Mouse (Mus musculus): ENCODE measurements around the gene Znhit3. TPM values are rescaled to one million over a fixed set of nuclear protein-coding genes. Genes with fewer than 3 reads are reported as not detected.
A peak's percentile ranks its signal among the peaks of the same experiment; 100 is the strongest.

The Znhit3 gene
- polyA plus RNA-seq, 1 experiment, result 0.40 TPM

DNA sequence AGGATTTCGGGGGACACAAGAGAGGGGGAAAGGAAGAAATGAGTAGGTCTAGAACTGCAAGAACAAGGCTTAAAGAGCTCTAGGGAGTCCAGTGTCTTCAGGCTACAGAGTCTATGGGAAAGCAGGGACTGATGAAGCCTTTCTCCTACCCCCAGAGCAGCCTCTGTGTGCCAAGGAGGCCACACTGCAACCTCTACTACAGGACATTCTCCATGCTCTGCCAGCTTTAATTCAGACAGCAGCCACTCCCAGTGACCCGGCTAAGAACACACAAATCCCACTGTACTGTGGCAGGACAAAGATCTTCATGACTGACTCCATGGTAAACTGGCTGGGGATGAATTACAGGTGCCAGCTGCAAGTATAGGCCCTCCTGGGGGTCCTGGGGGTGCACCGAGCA is 9.1 kb downstream of the Znhit3 start:
- no peak for TF ChIP-seq FLI1 (IDR thresholded peaks at IDR 0.05; ENCODE audit: low read length)
- no peak for TF ChIP-seq GATA1 (IDR thresholded peaks at IDR 0.05; ENCODE audit: borderline replicate concordance, low read length)
- Histone ChIP-seq H3K4me1 (peaks cover 18% of the 10 kb centered on the region), H3K9me3 (no peaks in the 10 kb centered on the region), H3K36me3 (replicated peaks; ENCODE audit: low read length) (peaks cover 84% of the 10 kb centered on the region), H3K4me3 (replicated peaks) (no peak overlapping the region), H3K27me3 (replicated peaks) (no peaks in the 10 kb centered on the region)

DNA sequence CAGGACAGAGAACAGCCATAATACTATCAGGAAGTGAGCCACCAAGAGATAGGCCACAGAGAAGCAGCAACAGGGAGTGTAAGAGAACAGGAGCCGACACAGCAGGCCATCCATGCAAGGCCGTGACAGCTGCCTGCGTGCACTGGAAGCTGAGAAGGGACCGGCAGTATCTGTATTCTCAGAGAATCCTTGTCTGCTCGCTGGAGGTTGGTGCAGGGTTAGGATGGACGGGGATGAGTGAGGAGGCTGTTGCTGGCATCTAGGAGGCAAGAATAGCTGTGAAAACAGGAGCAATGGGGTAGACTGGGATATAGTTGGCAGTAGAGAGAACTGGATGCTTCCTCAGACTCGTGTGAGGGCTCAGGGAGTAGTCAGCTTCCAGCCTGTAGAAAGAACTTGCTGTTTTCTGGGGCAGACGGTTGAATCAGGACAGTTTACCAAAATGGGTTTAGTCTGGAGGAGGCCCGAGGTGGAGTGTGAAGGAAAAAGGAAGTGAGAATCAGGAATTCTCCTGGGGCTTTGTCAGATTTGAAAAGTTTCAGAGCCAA is 11.5 kb downstream of the Znhit3 start:
- Histone ChIP-seq H3K27me3 (replicated peaks) (no peaks in the 10 kb centered on the region), H3K4me3 (replicated peaks) (peak overlapping the region; percentile 29), H3K9me3 (no peaks in the 10 kb centered on the region), H3K36me3 (replicated peaks; ENCODE audit: low read length) (peaks cover 86% of the 10 kb centered on the region), H3K4me1 (peaks cover 38% of the 10 kb centered on the region)
- TF ChIP-seq FLI1 (IDR thresholded peaks at IDR 0.05; ENCODE audit: low read length), result no peak
- no peak for TF ChIP-seq GATA1 (IDR thresholded peaks at IDR 0.05; ENCODE audit: borderline replicate concordance, low read length)

DNA sequence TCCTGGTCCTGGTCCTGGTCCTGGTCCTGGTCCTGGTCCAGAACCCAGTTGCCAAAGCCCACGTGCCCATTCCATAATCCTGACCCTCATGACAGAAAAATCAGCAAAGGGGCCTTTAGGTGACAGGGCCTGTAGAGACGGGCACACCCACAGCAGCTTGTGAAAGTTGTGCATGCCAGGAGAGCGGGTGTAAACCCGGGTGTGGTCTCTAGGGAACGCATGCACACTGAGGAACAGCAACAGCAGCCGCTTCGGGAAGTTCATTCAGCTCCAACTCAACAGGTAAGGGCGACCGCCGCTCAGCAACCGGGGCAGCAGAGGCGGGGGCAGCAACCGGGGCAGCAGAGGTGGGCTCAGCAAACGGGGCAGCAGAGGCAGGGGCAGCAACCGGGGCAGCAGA is 23.1 kb downstream of the Znhit3 start:
- H3K27me3 ChIP-seq (replicated peaks), result no peaks in the 10 kb centered on the region
- H3K9me3 ChIP-seq, result no peaks in the 10 kb centered on the region
- no peak overlapping the region for H3K4me3 ChIP-seq (replicated peaks)
- TF ChIP-seq FLI1 (IDR thresholded peaks at IDR 0.05; ENCODE audit: low read length) (no peak), GATA1 (IDR thresholded peaks at IDR 0.05; ENCODE audit: borderline replicate concordance, low read length) (no peak)
- peaks cover 19% of the 10 kb centered on the region for H3K4me1 ChIP-seq
- peaks cover 69% of the 10 kb centered on the region for H3K36me3 ChIP-seq (replicated peaks; ENCODE audit: low read length)

DNA sequence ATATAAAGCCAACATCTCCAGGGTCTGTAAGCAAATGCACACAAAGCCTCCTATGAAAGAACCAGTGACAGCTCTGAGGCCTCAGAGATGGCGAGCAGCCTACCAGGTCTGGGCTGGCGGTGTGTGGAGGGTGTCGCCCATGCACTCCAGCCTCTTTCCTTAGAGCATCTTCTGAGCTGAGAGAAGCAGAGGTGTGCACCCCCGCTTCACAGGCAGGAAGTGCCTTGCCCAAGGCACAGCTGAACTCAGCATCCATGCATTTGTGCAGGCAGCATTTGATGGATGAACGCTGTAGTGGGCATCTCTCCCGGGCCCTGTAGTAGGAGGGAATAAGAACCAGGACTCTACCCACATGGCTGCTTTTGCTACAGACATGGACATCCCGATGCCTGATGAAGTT is 24.5 kb downstream of the Znhit3 start:
- Histone ChIP-seq H3K27me3 (replicated peaks) (no peaks in the 10 kb centered on the region), H3K36me3 (replicated peaks; ENCODE audit: low read length) (peaks cover 64% of the 10 kb centered on the region), H3K9me3 (no peaks in the 10 kb centered on the region), H3K4me1 (peaks cover 23% of the 10 kb centered on the region), H3K4me3 (replicated peaks) (no peak overlapping the region)
- TF ChIP-seq GATA1 (IDR thresholded peaks at IDR 0.05; ENCODE audit: borderline replicate concordance, low read length) (no peak), FLI1 (IDR thresholded peaks at IDR 0.05; ENCODE audit: low read length) (no peak)

DNA sequence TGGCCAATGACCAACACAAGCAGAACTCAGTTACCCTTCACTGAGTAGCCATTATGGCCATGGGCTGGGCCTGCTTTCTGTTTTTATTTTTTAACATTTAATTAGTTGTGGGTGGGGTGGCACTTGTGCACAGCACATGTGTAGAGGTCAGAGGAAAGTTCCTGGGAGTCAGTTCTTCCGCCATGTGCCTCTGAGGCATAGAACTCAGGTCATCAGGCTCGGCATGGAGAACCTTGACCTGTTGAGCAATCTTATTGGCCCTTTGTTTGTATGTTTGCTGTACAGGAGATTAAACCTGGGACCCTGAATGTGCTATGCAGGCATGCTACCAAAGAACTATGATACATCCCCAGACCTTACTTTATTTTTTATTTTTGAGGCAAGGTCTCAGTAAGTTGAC is 26.7 kb downstream of the Znhit3 start:
- Histone ChIP-seq H3K27me3 (replicated peaks) (no peaks in the 10 kb centered on the region), H3K9me3 (no peaks in the 10 kb centered on the region), H3K36me3 (replicated peaks; ENCODE audit: low read length) (peaks cover 63% of the 10 kb centered on the region), H3K4me1 (peaks cover 7% of the 10 kb centered on the region), H3K4me3 (replicated peaks) (no peak overlapping the region)
- TF ChIP-seq GATA1 (IDR thresholded peaks at IDR 0.05; ENCODE audit: borderline replicate concordance, low read length) (no peak), FLI1 (IDR thresholded peaks at IDR 0.05; ENCODE audit: low read length) (no peak)

DNA sequence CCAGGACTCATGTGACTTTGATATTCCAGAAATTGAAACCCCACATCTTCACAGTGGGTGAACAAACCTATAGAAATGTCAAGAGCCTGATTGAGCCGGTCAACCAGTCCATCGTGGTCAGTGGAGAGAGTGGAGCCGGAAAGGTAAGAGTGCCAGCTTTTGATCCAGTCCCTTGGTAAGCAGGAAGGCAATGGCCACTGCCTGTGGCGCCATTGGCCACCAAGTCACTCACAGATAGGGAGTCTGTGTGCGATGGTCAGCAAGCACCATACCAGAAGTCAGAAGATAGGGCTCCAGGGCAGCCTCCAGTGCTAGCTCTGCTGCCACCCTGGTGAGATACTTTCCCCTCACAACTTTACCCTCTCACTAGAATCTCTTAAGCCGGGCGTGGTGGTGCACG is 28.1 kb downstream of the Znhit3 start:
- Histone ChIP-seq H3K4me3 (replicated peaks) (no peak overlapping the region), H3K36me3 (replicated peaks; ENCODE audit: low read length) (peaks cover 64% of the 10 kb centered on the region), H3K9me3 (no peaks in the 10 kb centered on the region), H3K4me1 (peaks cover 11% of the 10 kb centered on the region), H3K27me3 (replicated peaks) (no peaks in the 10 kb centered on the region)
- no peak for TF ChIP-seq FLI1 (IDR thresholded peaks at IDR 0.05; ENCODE audit: low read length)
- TF ChIP-seq GATA1 (IDR thresholded peaks at IDR 0.05; ENCODE audit: borderline replicate concordance, low read length), result no peak

DNA sequence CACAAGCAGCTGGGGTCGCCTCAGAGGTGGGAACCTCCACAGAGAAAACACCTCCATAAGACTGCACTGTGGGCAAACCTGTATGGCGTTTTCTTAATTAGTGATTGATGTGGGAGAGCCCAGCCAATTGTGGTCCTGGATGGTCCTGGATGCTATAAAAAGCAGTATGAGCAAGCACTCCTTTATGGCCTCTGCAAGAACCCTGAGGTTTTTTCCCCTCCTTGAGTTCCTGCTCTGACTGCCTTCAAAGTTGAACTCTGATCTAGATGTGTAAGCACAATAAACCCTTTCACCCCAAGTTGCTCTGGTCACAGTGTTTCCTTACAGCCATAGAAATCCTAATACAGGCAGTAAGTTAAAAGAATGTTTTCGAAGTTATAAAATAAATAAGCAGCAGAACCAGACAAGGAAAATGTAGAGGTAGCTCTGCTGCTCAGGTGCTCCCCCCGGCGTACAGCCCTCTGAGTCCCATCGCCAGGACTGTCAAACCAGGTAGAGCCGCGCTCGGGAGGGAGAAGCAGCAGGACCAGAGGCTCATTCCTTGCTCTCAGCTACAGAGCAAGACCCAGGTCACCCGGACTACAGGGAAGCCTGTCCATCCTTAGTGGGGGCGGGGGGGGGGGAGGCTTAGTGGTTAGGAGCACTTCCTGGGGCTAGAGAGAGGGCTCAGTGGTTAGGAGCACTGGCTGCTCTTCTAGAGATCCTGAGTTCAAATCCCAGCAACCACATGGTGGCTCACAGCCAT is 29.2 kb downstream of the Znhit3 start:
- Histone ChIP-seq H3K36me3 (replicated peaks; ENCODE audit: low read length) (peaks cover 60% of the 10 kb centered on the region), H3K9me3 (no peaks in the 10 kb centered on the region), H3K27me3 (replicated peaks) (no peaks in the 10 kb centered on the region), H3K4me3 (replicated peaks) (no peak overlapping the region), H3K4me1 (peaks cover 16% of the 10 kb centered on the region)
- no peak for TF ChIP-seq GATA1 (IDR thresholded peaks at IDR 0.05; ENCODE audit: borderline replicate concordance, low read length)

DNA sequence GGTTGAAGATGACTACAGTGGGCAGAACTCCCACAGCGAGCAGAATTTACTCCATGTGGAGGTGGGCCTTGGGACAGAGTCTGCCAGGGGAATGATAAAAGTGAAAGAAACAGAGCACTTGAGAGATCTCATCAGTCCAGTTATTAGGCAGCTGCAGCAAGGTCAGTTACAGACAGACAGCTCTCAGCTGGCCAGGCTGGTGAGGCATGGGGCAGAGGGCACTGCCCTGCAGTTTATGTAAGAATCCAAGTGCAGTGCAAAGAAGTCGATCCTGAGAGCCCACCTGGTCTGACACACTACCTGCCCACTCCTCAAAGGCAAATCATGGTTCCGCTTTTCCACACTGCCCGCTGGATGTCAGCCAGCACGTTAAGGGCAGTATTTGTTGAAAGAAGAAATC is 29.9 kb downstream of the Znhit3 start:
- Histone ChIP-seq H3K4me3 (replicated peaks) (no peak overlapping the region), H3K4me1 (peaks cover 19% of the 10 kb centered on the region), H3K27me3 (replicated peaks) (no peaks in the 10 kb centered on the region), H3K36me3 (replicated peaks; ENCODE audit: low read length) (peaks cover 56% of the 10 kb centered on the region), H3K9me3 (no peaks in the 10 kb centered on the region)
- no peak for TF ChIP-seq GATA1 (IDR thresholded peaks at IDR 0.05; ENCODE audit: borderline replicate concordance, low read length)

DNA sequence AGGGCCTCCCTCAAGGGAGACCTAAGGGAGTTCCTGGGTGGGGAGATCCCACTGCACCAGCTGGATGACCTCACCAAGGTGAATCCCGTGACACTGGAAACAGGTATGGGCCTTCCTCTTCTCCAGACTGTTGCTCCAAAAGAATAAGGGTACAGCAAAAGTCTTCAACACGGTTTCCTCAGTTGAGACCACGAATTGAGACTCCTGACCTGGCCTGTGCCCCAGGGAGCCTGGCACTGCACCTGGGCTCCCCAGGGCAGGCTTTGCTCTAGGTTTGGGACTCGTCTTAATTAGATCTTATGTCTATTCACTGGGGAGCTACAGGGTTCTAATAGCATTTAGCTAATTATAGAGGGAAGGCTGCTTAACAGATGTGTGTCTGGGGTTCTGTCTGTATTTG is 30.9 kb downstream of the Znhit3 start:
- H3K4me3 ChIP-seq (replicated peaks), result no peak overlapping the region
- no peaks in the 10 kb centered on the region for H3K9me3 ChIP-seq
- H3K4me1 ChIP-seq, result peaks cover 28% of the 10 kb centered on the region
- peaks cover 56% of the 10 kb centered on the region for H3K36me3 ChIP-seq (replicated peaks; ENCODE audit: low read length)
- H3K27me3 ChIP-seq (replicated peaks), result no peaks in the 10 kb centered on the region
- TF ChIP-seq GATA1 (IDR thresholded peaks at IDR 0.05; ENCODE audit: borderline replicate concordance, low read length), result no peak
- no peak for TF ChIP-seq FLI1 (IDR thresholded peaks at IDR 0.05; ENCODE audit: low read length)

DNA sequence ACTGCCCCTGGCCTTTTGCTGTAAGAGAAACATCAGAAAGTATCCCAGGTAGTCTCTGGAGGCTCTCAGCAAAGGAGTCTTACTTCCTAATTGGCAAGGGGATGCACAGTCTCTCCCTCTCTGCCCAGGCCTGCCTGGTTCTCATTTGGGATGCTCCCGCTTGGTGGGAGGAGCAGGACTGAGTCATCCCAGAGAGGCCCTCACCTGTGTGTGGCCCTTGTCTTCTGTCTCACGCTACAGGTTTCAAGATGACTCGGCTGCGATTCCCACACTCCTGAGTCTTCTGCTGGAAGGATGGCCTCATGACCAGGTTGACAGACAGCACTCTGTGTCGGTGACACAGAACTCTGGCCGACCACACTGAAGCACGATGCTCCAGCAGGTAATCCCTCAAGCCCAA is 33.8 kb downstream of the Znhit3 start:
- Histone ChIP-seq H3K4me3 (replicated peaks) (no peak overlapping the region), H3K36me3 (replicated peaks; ENCODE audit: low read length) (peaks cover 46% of the 10 kb centered on the region), H3K4me1 (peaks cover 50% of the 10 kb centered on the region), H3K9me3 (no peaks in the 10 kb centered on the region), H3K27me3 (replicated peaks) (no peaks in the 10 kb centered on the region)
- TF ChIP-seq GATA1 (IDR thresholded peaks at IDR 0.05; ENCODE audit: borderline replicate concordance, low read length) (no peak), FLI1 (IDR thresholded peaks at IDR 0.05; ENCODE audit: low read length) (no peak)
